Mouse (Mus musculus) midbrain, embryonic 16.5 days (tissue): Measurements from ENCODE around the gene Htt. TPM values are rescaled to one million over a fixed set of nuclear protein-coding genes. Genes with fewer than 3 reads are reported as not detected.

Experiments
- ATAC-seq: fragments of 200-750 bp; cut with Nextera tagmentation; 2 replicates; pipeline ENCODE4 v1.8.0; 2017; ENCODE audit warnings: moderate TSS enrichment
- H3K27ac ChIP-seq: fragments of 300-500 bp; sonication (generic); 2 replicates; pipeline ENCODE4 v1.5.1; 2014; ENCODE audit warnings: mild to moderate bottlenecking, low read length, mixed read lengths
- H3K27me3 ChIP-seq: fragments of 300-500 bp; sonication (generic); 2 replicates; pipeline ENCODE4 v1.6.1; 2014; ENCODE audit warnings: low read depth, low read length, mixed read lengths; ENCODE audit not compliant: control insufficient read depth, insufficient read depth
- H3K36me3 ChIP-seq: fragments of 300-500 bp; sonication (generic); 2 replicates; pipeline ENCODE4 v1.6.1; 2014; ENCODE audit warnings: mild to moderate bottlenecking, low read length, moderate library complexity, mixed read lengths; ENCODE audit not compliant: control insufficient read depth, insufficient read depth
- H3K4me1 ChIP-seq: fragments of 300-500 bp; sonication (generic); 2 replicates; pipeline ENCODE4 v1.6.1; 2014; ENCODE audit warnings: mild to moderate bottlenecking, low read length, mixed read lengths; ENCODE audit not compliant: control insufficient read depth, insufficient read depth
- H3K4me2 ChIP-seq: fragments of 300-500 bp; sonication (generic); 2 replicates; pipeline ENCODE4 v1.6.1; 2014; ENCODE audit warnings: mild to moderate bottlenecking, low read length, mixed read lengths
- H3K4me3 ChIP-seq: fragments of 300-500 bp; sonication (generic); 2 replicates; pipeline ENCODE4 v1.5.1; 2014; ENCODE audit warnings: low read depth, mild to moderate bottlenecking, low read length, moderate library complexity, mixed read lengths
- H3K9ac ChIP-seq: fragments of 300-500 bp; sonication (generic); 2 replicates; pipeline ENCODE4 v1.6.1; 2014; ENCODE audit warnings: low read depth, low read length, mixed read lengths
- H3K9me3 ChIP-seq: fragments of 300-500 bp; sonication (generic); replicated peaks from 2 replicates; pipeline ENCODE4 v1.6.1; 2014; ENCODE audit warnings: mild to moderate bottlenecking, low read length, mixed read lengths; ENCODE audit not compliant: control insufficient read depth, poor library complexity, severe bottlenecking
- WGBS: fragments of 180-500 bp; shearing (Covaris S2); extraction: QIAGEN DNeasy Blood & Tissue Kit; methylation state at CpG from one replicate; pipeline ENCODE4 v1.1.7; 2014; 5-methylcytosine and 5-hydroxymethylcytosine counted together
- polyA plus RNA-seq: library from polyadenylated mRNA; unstranded; fragments of >200 nt; fragmentation: Nextera tagmentation; extraction: Ambion mirVana; gene quantifications from 2 replicates; pipeline ENCODE4 v1.2.1, GENCODE M21; 2015

The Htt gene
- polyA plus RNA-seq, 1 experiment from 2014 or later, result 13.7 TPM

DNA sequence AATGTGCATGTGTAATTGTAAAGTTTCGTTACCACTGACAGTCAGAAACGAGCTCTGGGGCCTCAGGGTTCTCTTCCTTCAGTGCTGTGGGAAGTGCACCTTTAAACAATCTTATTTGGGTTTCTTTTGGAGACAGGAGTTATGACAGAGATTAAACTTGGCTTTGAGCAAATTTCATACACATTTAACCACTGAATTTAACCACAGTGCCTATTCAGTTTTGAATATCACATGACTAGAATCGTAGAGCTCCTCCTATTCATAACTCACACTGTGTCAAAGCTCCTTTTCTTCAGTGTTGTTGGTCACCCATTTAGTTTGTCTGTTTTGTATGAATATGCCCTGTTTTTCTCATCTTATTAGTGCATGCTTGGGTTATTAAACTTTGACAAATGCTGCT, 10.3 kb downstream of the Htt start:
- Histone ChIP-seq H3K4me2 (no peak overlapping the region), H3K27me3 (no peaks in the 10 kb centered on the region), H3K36me3 (no peaks in the 10 kb centered on the region), H3K9me3 (no peaks in the 10 kb centered on the region), H3K4me3 (no peak overlapping the region), H3K4me1 (no peaks in the 10 kb centered on the region), H3K9ac (no peak overlapping the region), H3K27ac (no peak overlapping the region)
- no peak for ATAC-seq
- WGBS, result 93% methylated on average over 3 of the region's 3 CpGs

GRCm38 (mm10) chr5:34772696-34773245, 11.2 kb downstream of the Htt start:
- no peak overlapping the region for H3K4me3 ChIP-seq
- no peak overlapping the region for H3K9ac ChIP-seq
- H3K27me3 ChIP-seq, result no peaks in the 10 kb centered on the region
- no peak for ATAC-seq
- no peaks in the 10 kb centered on the region for H3K36me3 ChIP-seq
- H3K9me3 ChIP-seq, result no peaks in the 10 kb centered on the region
- no peak overlapping the region for H3K4me2 ChIP-seq
- 95% methylated on average over 4 of the region's 4 CpGs for WGBS
- no peak overlapping the region for H3K27ac ChIP-seq
- H3K4me1 ChIP-seq, result no peaks in the 10 kb centered on the region

DNA sequence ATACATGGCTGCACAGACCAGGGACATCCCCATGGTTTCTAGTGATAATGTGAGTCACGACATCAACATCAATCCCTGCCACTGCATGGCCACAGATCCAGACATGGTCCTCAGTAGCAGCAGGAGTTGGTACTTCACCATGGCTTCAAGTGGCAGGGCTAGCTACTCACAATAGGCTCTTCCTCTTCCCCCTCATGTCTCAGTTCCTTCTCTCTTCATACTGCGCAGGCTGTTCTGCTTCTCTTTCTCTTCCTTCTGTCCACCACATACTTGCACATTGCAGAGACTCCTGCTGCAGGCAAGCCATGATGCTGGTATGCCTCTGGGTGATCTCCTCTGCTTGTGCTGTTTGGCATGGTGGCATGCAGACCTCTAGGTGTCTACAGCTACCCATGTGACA, 11.9 kb downstream of the Htt start:
- Histone ChIP-seq H3K27me3 (no peaks in the 10 kb centered on the region), H3K9me3 (no peaks in the 10 kb centered on the region), H3K4me3 (no peak overlapping the region), H3K4me2 (no peak overlapping the region), H3K36me3 (no peaks in the 10 kb centered on the region), H3K9ac (no peak overlapping the region), H3K27ac (no peak overlapping the region), H3K4me1 (no peaks in the 10 kb centered on the region)
- whole genome bisulfite sequencing, result 94% methylated on average over 2 of the region's 2 CpGs
- ATAC-seq, result no peak

- H3K27me3 ChIP-seq, result no peaks in the 10 kb centered on the region
- 97% methylated on average over 3 of the region's 3 CpGs for WGBS
- no peaks in the 10 kb centered on the region for H3K9me3 ChIP-seq
- no peak for ATAC-seq
- H3K36me3 ChIP-seq, result peaks cover 9% of the 10 kb centered on the region
- H3K9ac ChIP-seq, result no peak overlapping the region
- H3K4me1 ChIP-seq, result no peaks in the 10 kb centered on the region
- H3K4me3 ChIP-seq, result no peak overlapping the region
- H3K27ac ChIP-seq, result no peak overlapping the region
- H3K4me2 ChIP-seq, result no peak overlapping the region
These were observed 23.5 kb downstream of the Htt start for GRCm38 (mm10) chr5:34785027-34785426.

DNA sequence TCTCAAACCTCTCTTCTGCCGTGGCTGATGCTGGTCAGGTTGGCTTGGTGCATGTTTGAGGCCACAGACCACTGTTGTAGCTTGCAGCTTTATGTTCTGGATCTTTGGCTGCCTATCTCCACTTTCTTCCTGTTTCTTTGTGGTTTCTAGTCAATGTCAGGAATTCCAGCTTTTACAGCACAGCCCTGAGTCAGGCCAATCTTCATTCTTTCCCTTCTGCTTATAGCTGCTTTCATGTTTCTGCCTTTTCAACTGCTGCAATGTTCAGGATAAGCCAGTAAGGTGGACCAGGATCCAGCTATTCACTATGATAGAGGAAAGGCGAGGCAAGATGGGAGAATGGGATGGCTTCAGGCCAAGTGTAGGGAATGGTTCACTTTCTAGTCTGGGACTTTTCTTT, 29.6 kb downstream of the Htt start:
- no peak overlapping the region for H3K9ac ChIP-seq
- H3K27me3 ChIP-seq, result no peaks in the 10 kb centered on the region
- no peak overlapping the region for H3K27ac ChIP-seq
- H3K4me2 ChIP-seq, result no peak overlapping the region
- H3K4me3 ChIP-seq, result no peak overlapping the region
- H3K4me1 ChIP-seq, result no peaks in the 10 kb centered on the region
- WGBS, result 96% methylated on average over 2 of the region's 2 CpGs
- ATAC-seq, result no peak
- peaks cover 10% of the 10 kb centered on the region; the same call in 1 of the 2 replicates for H3K36me3 ChIP-seq
- H3K9me3 ChIP-seq, result no peaks in the 10 kb centered on the region

- no peaks in the 10 kb centered on the region for H3K9me3 ChIP-seq
- H3K27ac ChIP-seq, result no peak overlapping the region
- H3K36me3 ChIP-seq, result peaks cover 31% of the 10 kb centered on the region
- 95% methylated on average over 5 of the region's 5 CpGs for WGBS
- no peak overlapping the region for H3K4me3 ChIP-seq
- no peaks in the 10 kb centered on the region for H3K4me1 ChIP-seq
- H3K4me2 ChIP-seq, result no peak overlapping the region
- H3K9ac ChIP-seq, result no peak overlapping the region
- no peaks in the 10 kb centered on the region for H3K27me3 ChIP-seq
- no peak for ATAC-seq
These were observed 38.9 kb downstream of the Htt start for GRCm38 (mm10) chr5:34800292-34800953.

- Histone ChIP-seq H3K4me3 (no peak overlapping the region), H3K4me1 (no peaks in the 10 kb centered on the region), H3K9me3 (no peaks in the 10 kb centered on the region), H3K27ac (no peak overlapping the region), H3K27me3 (no peaks in the 10 kb centered on the region), H3K4me2 (no peak overlapping the region), H3K36me3 (peaks cover 30% of the 10 kb centered on the region), H3K9ac (no peak overlapping the region)
- no peak for ATAC-seq
- WGBS, result 94% methylated on average over 1 of the region's 1 CpGs
These were observed 44.5 kb downstream of the Htt start for GRCm38 (mm10) chr5:34806038-34806437.

DNA sequence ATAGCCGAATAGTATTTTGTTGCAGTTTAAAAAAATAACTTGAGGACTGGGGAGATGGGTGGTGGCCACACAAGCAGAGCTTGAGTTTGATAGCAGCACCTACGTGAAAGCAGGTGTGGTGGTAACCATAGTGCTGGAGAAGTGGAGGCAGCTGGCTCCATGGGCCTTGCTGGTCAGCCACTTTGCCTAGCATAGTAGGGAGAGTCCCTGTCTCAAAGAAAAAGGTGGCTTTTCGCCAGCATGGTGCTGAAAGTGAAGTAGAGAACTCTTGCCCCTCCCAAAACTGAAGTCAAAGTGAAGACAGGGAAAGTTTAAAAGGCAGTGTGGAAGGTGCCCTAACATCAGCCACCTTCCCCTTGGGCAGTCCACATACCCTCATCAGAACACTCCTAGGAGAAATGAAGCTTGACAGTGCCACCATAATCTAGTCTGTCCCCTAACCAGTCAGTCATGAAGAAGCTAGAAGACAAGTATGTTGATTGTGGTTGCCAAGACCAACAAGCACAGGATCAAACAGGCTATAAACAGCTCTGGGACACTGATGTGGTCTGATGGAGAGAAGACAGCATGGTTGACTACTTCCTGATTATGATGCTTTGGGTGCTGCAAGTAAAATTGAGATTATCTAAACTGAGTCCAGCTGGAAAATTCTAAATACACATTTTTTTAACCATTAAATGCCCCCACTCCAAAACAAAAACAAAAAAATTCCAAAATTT, 61.0 kb downstream of the Htt start:
- H3K4me2 ChIP-seq, result no peak overlapping the region
- H3K4me1 ChIP-seq, result no peaks in the 10 kb centered on the region
- no peak for ATAC-seq
- no peak overlapping the region for H3K4me3 ChIP-seq
- no peak overlapping the region for H3K9ac ChIP-seq
- no peak overlapping the region for H3K27ac ChIP-seq
- H3K36me3 ChIP-seq, result peaks cover 25% of the 10 kb centered on the region
- no peaks in the 10 kb centered on the region for H3K27me3 ChIP-seq
- no peaks in the 10 kb centered on the region for H3K9me3 ChIP-seq
- 93% methylated on average over 3 of the region's 3 CpGs for WGBS

DNA sequence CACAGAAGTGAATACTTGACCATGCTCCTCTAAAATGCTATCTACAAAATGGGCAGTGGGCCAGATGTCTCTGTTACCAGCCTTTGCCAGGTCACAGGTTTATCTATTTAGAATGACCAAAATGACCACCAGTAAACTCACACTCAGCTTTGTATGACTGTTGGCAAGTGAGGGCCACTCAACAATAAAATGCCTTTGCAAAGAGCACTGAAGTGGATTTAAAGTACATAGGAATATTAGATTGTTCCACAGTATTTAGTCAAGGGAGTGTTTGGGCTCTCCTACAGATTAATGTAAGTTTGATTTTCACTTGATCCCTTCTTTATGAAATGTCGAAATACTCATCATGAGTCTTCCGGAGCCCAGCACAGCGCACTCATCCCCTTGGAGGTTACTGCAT, 92.5 kb downstream of the Htt start:
- 91% methylated on average over 3 of the region's 3 CpGs for WGBS

More for the DNA sequence above, 92.5 kb downstream of the Htt start:
- no peak for ATAC-seq
- H3K4me1 ChIP-seq, result no peaks in the 10 kb centered on the region
- no peak overlapping the region for H3K27ac ChIP-seq
- no peaks in the 10 kb centered on the region for H3K9me3 ChIP-seq
- H3K4me3 ChIP-seq, result no peak overlapping the region
- H3K36me3 ChIP-seq, result peaks cover 18% of the 10 kb centered on the region
- no peak overlapping the region for H3K9ac ChIP-seq
- no peaks in the 10 kb centered on the region for H3K27me3 ChIP-seq
- H3K4me2 ChIP-seq, result no peak overlapping the region
